Mouse (Mus musculus) forebrain, embryonic 10.5 days (tissue): ENCODE data around the gene Dnajb5. TPM values are rescaled to one million over a fixed set of nuclear protein-coding genes. Genes with fewer than 3 reads are reported as not detected.
"Not testable (repeated sequence)": the region's sequence is repeated elsewhere in the genome, so short reads cannot be mapped to it uniquely, and the experiment has no call there.

Experiments used
- DNase-seq: peaks from one replicate; pipeline ENCODE4 v3.0.0-alpha.2; 2017; ENCODE audit warnings: low spot score; ENCODE audit errors: extremely low spot score
- H3K27ac ChIP-seq: fragments of 300-500 bp; sonication (generic); 2 replicates; pipeline ENCODE4 v1.5.1; 2016; ENCODE audit warnings: mild to moderate bottlenecking
- H3K27me3 ChIP-seq: fragments of 300-500 bp; sonication (generic); 2 replicates; pipeline ENCODE4 v1.6.1; 2016; ENCODE audit warnings: mild to moderate bottlenecking; ENCODE audit not compliant: poor library complexity, severe bottlenecking
- H3K36me3 ChIP-seq: fragments of 300-500 bp; sonication (generic); replicated peaks from 2 replicates; pipeline ENCODE4 v1.6.1; 2016; ENCODE audit warnings: mild to moderate bottlenecking, moderate library complexity
- H3K4me1 ChIP-seq: fragments of 300-500 bp; sonication (generic); 2 replicates; pipeline ENCODE4 v1.6.1; 2016
- H3K4me3 ChIP-seq: fragments of 300-500 bp; sonication (generic); 2 replicates; pipeline ENCODE4 v1.5.1; 2016; ENCODE audit warnings: mild to moderate bottlenecking, moderate library complexity
- H3K9me3 ChIP-seq: fragments of 300-500 bp; sonication (generic); 2 replicates; pipeline ENCODE4 v1.6.1; 2016; ENCODE audit warnings: mild to moderate bottlenecking, moderate library complexity
- WGBS: fragments of 180-500 bp; shearing (Covaris S2); methylation state at CpG from one replicate; pipeline ENCODE4 v1.1.7; 2016; 5-methylcytosine and 5-hydroxymethylcytosine counted together
- polyA plus RNA-seq: library from polyadenylated mRNA; unstranded; fragments of >200 nt; fragmentation: Nextera tagmentation; extraction: Ambion mirVana; gene quantifications from 2 replicates; pipeline ENCODE4 v1.2.1, GENCODE M21; 2016

The Dnajb5 gene
- polyA plus RNA-seq, 1 experiment from 2014 or later: 16.2 TPM

GRCm38 (mm10) chr4:42957979-42958378, 8.4 kb downstream of the Dnajb5 start:
- H3K36me3 ChIP-seq: peaks cover 45% of the 10 kb centered on the region
- no peaks in the 10 kb centered on the region for H3K9me3 ChIP-seq
- H3K27ac ChIP-seq: no peak overlapping the region
- no peaks in the 10 kb centered on the region for H3K27me3 ChIP-seq
- H3K4me3 ChIP-seq: no peak overlapping the region
- WGBS: 94% methylated on average over 8 of the region's 8 CpGs
- peaks cover 18% of the 10 kb centered on the region for H3K4me1 ChIP-seq
- no peak for DNase-seq

- WGBS: 83% methylated on average over 8 of the region's 8 CpGs
- peaks cover 41% of the 10 kb centered on the region for H3K36me3 ChIP-seq
These were observed 9.3 kb downstream of the Dnajb5 start for GRCm38 (mm10) chr4:42958942-42959341.

DNA sequence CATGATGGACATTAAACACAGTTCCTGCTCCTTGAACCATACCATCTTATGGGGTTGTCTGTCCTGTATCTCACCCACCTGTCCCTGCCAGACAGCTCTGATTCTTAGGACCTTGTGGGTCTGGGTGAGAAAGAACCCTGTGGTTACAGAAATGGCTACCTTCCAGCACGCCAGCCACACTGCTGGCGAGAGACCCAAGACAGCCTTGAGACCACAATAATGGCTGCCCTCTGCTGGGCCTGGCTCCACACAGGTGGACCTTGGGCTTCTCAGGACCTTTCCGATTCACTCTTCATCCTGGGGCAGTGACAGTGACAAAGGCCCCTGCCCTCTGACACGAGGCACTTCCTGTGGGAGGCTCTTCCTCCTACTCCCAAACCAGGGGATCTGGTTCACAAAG, 9.8 kb downstream of the Dnajb5 start:
- Histone ChIP-seq H3K36me3 (peaks cover 41% of the 10 kb centered on the region), H3K27me3 (peaks cover under 1% of the 10 kb centered on the region; the same call in 1 of the 2 replicates), H3K27ac (no peak overlapping the region), H3K4me1 (peaks cover 4% of the 10 kb centered on the region; the same call in 1 of the 2 replicates), H3K9me3 (no peaks in the 10 kb centered on the region), H3K4me3 (no peak overlapping the region)
- 70% methylated on average over 4 of the region's 4 CpGs for WGBS
- no peak for DNase-seq

More at GRCm38 (mm10) chr4:42958942-42959341, 9.3 kb downstream of the Dnajb5 start:
- no peaks in the 10 kb centered on the region for H3K9me3 ChIP-seq
- H3K4me1 ChIP-seq: peaks cover 8% of the 10 kb centered on the region
- no peaks in the 10 kb centered on the region for H3K27me3 ChIP-seq
- no peak for DNase-seq
- H3K27ac ChIP-seq: no peak overlapping the region
- no peak overlapping the region for H3K4me3 ChIP-seq

- Histone ChIP-seq H3K27ac (no peak overlapping the region), H3K27me3 (peaks cover 7% of the 10 kb centered on the region; the same call in 1 of the 2 replicates), H3K4me1 (peaks cover 8% of the 10 kb centered on the region), H3K4me3 (no peak overlapping the region), H3K36me3 (peaks cover 23% of the 10 kb centered on the region), H3K9me3 (no peaks in the 10 kb centered on the region)
- 40% methylated on average over 4 of the region's 4 CpGs for WGBS
- peak; percentile 56 for DNase-seq
These were observed 12.0 kb downstream of the Dnajb5 start for GRCm38 (mm10) chr4:42961592-42961991.

GRCm38 (mm10) chr4:42963480-42963879, 13.9 kb downstream of the Dnajb5 start:
- Histone ChIP-seq H3K4me1 (peaks cover 8% of the 10 kb centered on the region), H3K9me3 (no peaks in the 10 kb centered on the region), H3K27ac (no peak overlapping the region), H3K27me3 (peaks cover 7% of the 10 kb centered on the region; the same call in 1 of the 2 replicates), H3K36me3 (peaks cover 5% of the 10 kb centered on the region; the same call in 1 of the 2 replicates), H3K4me3 (no peak overlapping the region)
- no peak for DNase-seq
- WGBS: 90% methylated on average over 2 of the region's 2 CpGs

- Histone ChIP-seq H3K36me3 (no peaks in the 10 kb centered on the region), H3K4me3 (peak overlapping the region; percentile 34), H3K4me1 (peaks cover 8% of the 10 kb centered on the region), H3K27me3 (peaks cover 7% of the 10 kb centered on the region; the same call in 1 of the 2 replicates), H3K9me3 (no peaks in the 10 kb centered on the region), H3K27ac (no peak overlapping the region)
- WGBS: 12% methylated on average over 12 of the region's 12 CpGs
- peak; percentile 58 for DNase-seq
These were observed 15.6 kb downstream of the Dnajb5 start for GRCm38 (mm10) chr4:42965039-42965719.

DNA sequence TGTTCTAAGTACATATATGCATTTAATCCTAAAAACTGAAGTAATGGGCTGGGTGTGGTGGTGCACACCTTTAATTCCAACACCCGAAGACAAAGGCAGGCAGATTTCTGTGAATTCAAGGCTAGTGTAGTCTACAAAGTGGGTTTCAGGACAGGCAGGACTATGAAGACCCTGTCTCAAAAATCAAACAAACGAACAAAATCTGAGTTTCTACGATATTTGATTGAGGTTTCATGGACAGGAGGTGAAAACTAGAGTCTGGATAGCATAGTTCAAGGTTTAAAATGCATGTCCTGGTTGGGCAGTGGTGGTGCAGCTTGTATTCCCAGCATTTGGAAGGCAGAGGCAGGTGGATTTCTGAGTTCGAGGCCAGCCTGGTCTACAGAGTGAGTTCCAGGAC, 19.7 kb downstream of the Dnajb5 start, which contains the start of gene 1700022I11Rik:
Gene 1700022I11Rik, plus strand, starts transcription at position 301 of the 400 bp plus-strand sequence.
- Histone ChIP-seq H3K4me3 (no peak within 1 kb of the TSS), H3K27me3 (peaks cover 7% of the 10 kb centered on the region; the same call in 1 of the 2 replicates), H3K27ac (no peak within 1 kb of the TSS), H3K9me3 (no peaks in the 10 kb centered on the region), H3K4me1 (peaks cover 8% of the 10 kb centered on the region), H3K36me3 (no peaks in the 10 kb centered on the region)
- 88% methylated on average over 4 of the region's 4 CpGs for WGBS
- no peak for DNase-seq

DNA sequence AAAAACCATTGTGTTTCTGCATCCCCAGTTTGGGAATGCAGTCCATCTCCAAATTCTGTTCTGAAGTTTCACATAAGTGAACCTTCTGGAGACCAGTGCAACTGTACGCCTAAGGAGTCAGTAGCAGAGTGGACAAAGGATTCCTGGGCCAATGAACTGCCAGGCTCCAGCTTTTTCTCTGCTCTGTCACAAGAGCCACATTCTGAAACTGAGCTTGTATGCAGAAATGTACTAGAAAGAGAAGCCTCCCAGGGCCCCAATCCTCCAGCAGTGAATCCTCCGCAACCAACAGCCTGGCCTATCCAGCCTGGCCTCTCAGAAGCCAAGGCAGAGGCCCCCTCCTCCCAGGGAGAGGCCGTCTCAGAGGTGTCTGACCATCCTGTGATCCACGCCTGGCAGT, 23.3 kb downstream of the Dnajb5 start:
- Histone ChIP-seq H3K4me3 (no peak overlapping the region), H3K36me3 (peaks cover 28% of the 10 kb centered on the region)
- 78% methylated on average over 4 of the region's 4 CpGs for WGBS

DNA sequence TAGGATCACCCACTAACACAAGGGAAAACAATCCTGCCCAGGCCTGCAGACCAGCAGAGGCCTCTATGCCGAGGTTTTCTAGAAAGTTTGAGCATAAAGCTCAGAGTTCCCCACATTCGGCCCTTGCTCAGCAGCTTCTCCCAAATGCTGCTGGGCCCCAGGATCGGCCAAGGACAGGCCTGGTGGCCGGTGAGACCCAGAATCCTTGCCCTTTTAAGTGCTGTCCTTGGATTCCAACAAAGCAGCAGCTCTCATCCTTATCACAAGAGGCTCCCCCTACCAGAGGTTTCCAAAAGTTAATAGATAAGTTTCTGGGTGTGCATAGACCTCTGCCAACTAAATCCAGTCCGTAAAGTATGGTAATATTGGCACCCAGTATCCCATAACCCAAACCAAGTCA, 24.3 kb downstream of the Dnajb5 start:
- H3K9me3 ChIP-seq: no peaks in the 10 kb centered on the region
- WGBS: 85% methylated on average over 5 of the region's 5 CpGs
- peaks cover 37% of the 10 kb centered on the region for H3K36me3 ChIP-seq
- no peaks in the 10 kb centered on the region for H3K27me3 ChIP-seq
- H3K4me1 ChIP-seq: no peaks in the 10 kb centered on the region
- H3K27ac ChIP-seq: no peak overlapping the region
- no peak overlapping the region for H3K4me3 ChIP-seq
- no peak for DNase-seq

More for the DNA sequence above, 23.3 kb downstream of the Dnajb5 start:
- H3K9me3 ChIP-seq: no peaks in the 10 kb centered on the region
- H3K27me3 ChIP-seq: no peaks in the 10 kb centered on the region
- DNase-seq: no peak
- H3K4me1 ChIP-seq: no peaks in the 10 kb centered on the region
- no peak overlapping the region for H3K27ac ChIP-seq

- Histone ChIP-seq H3K36me3 (peaks cover 79% of the 10 kb centered on the region), H3K4me1 (no peaks in the 10 kb centered on the region), H3K9me3 (no peaks in the 10 kb centered on the region), H3K27ac (no peak overlapping the region), H3K27me3 (no peaks in the 10 kb centered on the region), H3K4me3 (no peak overlapping the region)
- WGBS: 90% methylated on average over 4 of the region's 4 CpGs
- no peak for DNase-seq
These were observed 28.4 kb downstream of the Dnajb5 start for GRCm38 (mm10) chr4:42978062-42978461.

- 93% methylated on average over 8 of the region's 8 CpGs for WGBS
- not testable (repeated sequence) for H3K4me1 ChIP-seq, H3K27ac ChIP-seq, H3K9me3 ChIP-seq, H3K4me3 ChIP-seq, H3K27me3 ChIP-seq, DNase-seq
- peaks cover 96% of the 10 kb centered on the region for H3K36me3 ChIP-seq
These were observed 30.9 kb downstream of the Dnajb5 start for GRCm38 (mm10) chr4:42980467-42980866.

DNA sequence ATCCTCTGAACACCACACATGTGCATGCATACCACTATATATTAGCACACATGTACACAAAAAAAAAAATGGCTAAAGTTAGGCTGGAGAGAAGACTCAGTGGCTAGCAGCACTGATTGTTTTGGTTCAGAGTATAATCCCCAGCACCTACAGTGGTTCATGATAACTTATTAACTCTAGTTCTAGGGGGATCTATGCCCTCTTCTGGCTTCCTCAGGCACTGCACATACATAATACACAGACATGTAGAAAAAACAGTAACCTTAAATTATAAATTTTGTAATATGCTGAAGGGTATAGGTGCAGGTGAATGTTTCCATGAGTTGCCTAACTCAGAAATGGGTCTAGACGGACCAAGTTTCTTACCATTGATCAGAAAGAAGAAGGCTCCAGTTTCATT, 38.7 kb downstream of the Dnajb5 start:
- Histone ChIP-seq H3K9me3 (no peaks in the 10 kb centered on the region), H3K4me3 (no peak overlapping the region), H3K4me1 (no peaks in the 10 kb centered on the region), H3K27ac (no peak overlapping the region), H3K36me3 (peaks cover 100% of the 10 kb centered on the region), H3K27me3 (no peaks in the 10 kb centered on the region)
- WGBS: 88% methylated on average over 1 of the region's 1 CpGs
- DNase-seq: no peak

- H3K4me1 ChIP-seq: peaks cover 30% of the 10 kb centered on the region
- WGBS: 77% methylated on average over 2 of the region's 2 CpGs
- peak overlapping the region; percentile 95 for H3K4me3 ChIP-seq
- H3K27ac ChIP-seq: no peak overlapping the region
- no peaks in the 10 kb centered on the region for H3K27me3 ChIP-seq
- no peaks in the 10 kb centered on the region for H3K9me3 ChIP-seq
- peaks cover 57% of the 10 kb centered on the region for H3K36me3 ChIP-seq
- DNase-seq: no peak
These were observed 48.4 kb downstream of the Dnajb5 start for GRCm38 (mm10) chr4:42998022-42998421.
